Mouse (Mus musculus): ENCODE results near the gene Slc35f6. TPM values are rescaled to one million over a fixed set of nuclear protein-coding genes. Genes with fewer than 3 reads are reported as not detected.
"Not testable (repeated sequence)": the region's sequence is repeated elsewhere in the genome, so short reads cannot be mapped to it uniquely, and the experiment has no call there.

The Slc35f6 gene
- total RNA-seq, 2 experiments from 2014 or later = 13.4 to 16.7 TPM

DNA sequence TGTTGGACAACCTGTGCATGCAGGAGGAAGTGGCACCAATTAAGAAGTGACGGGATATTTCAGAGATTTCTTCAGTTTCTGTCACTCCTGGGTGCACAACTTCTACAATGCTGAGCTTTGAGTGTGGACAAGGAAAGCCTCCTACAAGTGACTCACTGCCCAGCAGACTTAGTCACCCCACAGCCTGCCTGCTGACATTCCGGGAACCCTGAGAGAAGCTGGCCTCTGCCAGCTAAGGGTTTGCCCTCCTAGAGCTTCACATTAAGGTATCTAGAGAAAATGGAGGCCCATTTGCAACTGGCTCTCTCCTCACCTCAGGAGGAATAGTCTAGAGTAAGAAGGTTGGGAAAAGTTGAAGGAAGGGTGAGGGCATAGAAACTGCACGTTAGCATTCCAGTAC lies 3.8 kb downstream of the Slc35f6 start:
- ATAC-seq (replicated peaks; ENCODE audit: low FRiP score, poor library complexity, severe bottlenecking) = no peak

DNA sequence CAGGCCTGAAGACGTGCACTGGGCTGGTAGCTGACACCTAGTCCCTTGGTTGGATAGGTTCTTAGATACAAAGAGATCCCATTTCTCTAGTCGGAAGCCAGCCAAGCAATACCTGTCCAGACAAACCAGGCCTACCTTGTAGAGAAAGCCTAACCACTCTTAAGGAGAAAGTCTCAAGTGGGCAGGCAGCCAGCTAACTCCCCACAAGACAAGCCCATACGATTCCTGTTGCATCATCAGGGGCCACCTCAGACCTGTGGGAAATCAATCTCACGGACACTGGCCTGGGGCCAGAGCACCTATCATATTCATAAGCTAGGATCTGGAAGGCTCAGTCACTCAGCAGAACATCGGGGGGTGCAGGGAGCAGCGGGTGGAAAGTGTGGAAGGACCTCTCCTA lies 5.5 kb downstream of the Slc35f6 start:
- no peak for ATAC-seq (replicated peaks; ENCODE audit: low FRiP score, poor library complexity, severe bottlenecking)

- no peak for ATAC-seq (replicated peaks; ENCODE audit: low FRiP score, poor library complexity, severe bottlenecking)
Observed at GRCm38 (mm10) chr5:30655042-30655441, 7.3 kb downstream of the Slc35f6 start.

DNA sequence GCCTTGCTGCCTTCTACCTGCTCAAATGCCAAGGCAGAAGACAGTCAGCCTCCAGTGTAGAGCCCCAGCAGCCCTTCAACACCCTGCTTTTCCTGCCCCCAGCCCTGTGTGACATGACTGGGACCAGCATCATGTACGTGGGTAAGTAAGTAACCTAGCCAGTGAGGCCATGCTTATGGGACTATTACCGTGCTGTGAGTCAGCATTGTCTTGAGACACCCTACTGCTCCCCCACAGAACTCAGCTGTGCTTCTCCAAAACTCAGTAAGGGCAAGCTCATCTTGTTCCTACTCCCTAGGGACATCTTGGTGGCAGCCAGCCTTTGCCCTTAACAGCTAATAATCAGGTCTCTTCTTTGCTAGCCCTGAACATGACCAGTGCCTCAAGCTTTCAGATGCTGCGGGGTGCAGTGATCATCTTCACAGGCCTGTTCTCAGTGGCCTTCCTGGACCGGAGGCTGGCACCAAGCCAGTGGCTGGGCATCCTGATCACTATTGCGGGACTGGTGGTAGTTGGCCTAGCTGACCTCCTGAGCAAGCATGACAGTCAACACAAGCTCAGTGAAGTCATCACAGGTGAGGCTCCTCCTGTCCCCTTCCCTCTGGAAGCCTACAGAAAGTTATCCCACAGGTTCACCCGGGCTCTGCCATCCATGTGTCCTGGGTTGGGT lies 7.9 kb downstream of the Slc35f6 start:
- ATAC-seq (replicated peaks; ENCODE audit: low FRiP score, poor library complexity, severe bottlenecking) = no peak

GRCm38 (mm10) chr5:30659042-30659441 lies 11.3 kb downstream of the Slc35f6 start:
- no peak for ATAC-seq (replicated peaks; ENCODE audit: low FRiP score, poor library complexity, severe bottlenecking)

DNA sequence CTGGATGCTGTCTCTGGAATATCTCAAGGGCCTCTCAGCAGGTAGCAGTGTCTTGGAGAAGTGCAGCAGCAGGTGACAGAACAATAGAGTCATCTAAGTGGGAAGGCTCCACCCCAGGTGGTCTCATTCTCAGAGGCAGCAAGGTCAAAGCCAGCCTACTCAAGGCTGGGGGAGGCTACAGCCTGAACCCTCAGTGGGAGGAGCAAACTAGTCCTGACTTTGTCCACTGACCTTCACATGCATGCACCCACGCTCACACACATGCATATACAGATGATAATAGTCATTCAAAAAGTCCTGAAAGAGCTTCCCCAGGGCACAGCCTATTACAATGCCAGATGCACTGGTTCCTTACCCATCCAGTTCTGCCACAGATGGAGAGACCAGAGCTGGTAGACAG lies 12.5 kb downstream of the Slc35f6 start:
- ATAC-seq (replicated peaks; ENCODE audit: low FRiP score, poor library complexity, severe bottlenecking) = no peak

- no peak for ATAC-seq (replicated peaks; ENCODE audit: low FRiP score, poor library complexity, severe bottlenecking)
Observed at GRCm38 (mm10) chr5:30660813-30661212, 13.1 kb downstream of the Slc35f6 start.

DNA sequence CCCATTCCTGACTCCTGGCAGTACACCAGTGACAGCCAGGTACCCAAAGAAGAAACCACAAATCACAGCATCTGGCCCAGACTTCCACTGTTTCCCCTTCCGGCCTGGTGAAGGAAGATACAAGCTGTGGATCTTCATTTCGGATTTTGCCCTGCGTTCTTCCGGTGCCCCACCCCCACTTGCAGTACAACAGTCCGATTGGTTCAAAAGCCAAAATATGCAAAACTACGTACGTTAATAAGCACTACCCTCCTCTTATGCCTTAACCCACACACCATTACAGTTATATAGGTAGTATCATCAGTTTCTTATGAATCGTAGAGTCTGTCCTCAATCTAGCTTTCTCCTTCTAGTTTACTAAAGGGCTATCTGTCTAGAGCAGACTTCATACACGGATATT lies 17.6 kb downstream of the Slc35f6 start:
- ATAC-seq (replicated peaks; ENCODE audit: low FRiP score, poor library complexity, severe bottlenecking) = no peak

DNA sequence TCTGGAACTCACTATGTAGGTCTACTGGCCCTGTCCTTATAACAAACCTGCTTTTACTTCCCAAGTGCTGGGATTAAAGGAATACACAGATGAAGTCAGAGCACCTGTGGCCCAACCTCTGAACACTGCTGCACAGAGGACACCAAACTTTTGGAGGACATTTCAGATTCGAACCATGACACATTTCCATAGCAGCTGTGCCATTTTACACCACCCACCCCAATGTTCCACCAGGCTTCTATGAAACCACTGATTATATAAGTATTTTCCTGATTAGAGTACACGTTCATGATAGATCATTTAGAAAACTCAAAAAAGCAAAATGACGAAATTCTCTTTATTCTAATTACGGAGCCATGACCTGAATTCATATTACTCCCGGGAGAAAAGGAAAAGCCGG lies 18.2 kb downstream of the Slc35f6 start:
- 0 out of 2 replicates have a peak, but pooled peaks have one; percentile 17 for ATAC-seq (replicated peaks; ENCODE audit: low FRiP score, poor library complexity, severe bottlenecking)

DNA sequence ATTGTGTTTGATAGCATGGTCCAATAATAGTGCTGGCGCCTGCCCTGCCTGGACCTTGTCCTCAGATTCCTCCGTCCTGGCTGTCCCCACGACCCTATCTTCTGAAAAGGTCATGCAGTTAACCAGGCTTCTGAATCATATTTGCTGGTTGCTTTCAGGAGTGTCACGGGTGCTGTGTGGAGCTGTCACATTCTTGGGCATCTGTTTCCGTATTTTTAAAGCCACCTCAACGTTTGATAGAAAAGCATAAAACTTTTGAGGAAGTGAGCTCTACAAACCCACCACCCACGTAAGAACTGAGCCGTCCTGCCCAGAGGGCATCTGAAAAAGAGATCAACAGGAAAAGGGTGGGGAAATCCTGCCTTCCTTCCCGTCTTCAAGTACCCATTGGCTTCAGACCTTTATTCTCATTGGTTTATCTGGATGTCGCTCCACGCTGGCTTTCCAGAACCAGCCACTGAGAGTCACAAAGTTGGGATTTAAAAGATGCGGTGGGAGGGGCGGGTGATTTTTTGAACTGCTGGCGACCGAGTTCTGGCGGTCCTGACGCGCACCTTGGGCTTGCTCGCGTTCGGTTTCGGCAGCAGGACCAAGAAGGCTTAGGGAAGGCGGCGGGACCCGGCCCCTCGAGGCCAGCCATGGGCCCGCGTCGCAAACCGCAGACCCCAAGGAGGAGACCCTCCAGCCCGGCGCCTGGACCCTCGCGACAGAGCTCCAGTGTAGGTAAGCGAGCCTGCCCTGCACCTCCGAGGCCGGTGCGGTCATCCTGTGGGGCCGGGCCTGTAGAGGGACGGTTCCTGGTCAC lies 18.9 kb downstream of the Slc35f6 start, which contains the start of gene Cenpa:
Cenpa (plus strand) TSS at position 387 of the 805 bp plus-strand sequence.
- ATAC-seq (replicated peaks; ENCODE audit: low FRiP score, poor library complexity, severe bottlenecking) = peak; percentile 92

GRCm38 (mm10) chr5:30667215-30667614 lies 19.5 kb downstream of the Slc35f6 start:
- no peak for ATAC-seq (replicated peaks; ENCODE audit: low FRiP score, poor library complexity, severe bottlenecking)

DNA sequence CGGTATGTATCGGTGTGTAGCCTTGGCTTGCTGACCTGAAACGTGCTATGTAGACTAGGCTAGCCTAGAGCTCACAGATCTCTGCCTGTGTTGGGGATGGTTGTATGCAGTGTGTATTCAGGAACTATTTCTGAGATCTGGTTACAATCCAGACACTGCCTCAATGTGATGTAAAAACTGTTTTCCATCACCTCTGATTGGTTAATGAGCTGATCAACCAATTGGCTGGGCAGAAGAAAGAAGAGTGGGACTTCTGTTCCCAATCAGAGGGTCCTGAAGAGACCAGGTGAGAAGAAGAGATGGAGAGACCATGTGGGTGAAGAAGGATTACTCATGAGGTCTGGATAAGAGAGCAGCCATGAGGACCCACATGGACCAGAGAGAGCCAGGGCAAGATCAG lies 20.0 kb downstream of the Slc35f6 start:
- ATAC-seq (replicated peaks; ENCODE audit: low FRiP score, poor library complexity, severe bottlenecking) = peak; percentile 20; the same call in 1 of the 2 replicates

DNA sequence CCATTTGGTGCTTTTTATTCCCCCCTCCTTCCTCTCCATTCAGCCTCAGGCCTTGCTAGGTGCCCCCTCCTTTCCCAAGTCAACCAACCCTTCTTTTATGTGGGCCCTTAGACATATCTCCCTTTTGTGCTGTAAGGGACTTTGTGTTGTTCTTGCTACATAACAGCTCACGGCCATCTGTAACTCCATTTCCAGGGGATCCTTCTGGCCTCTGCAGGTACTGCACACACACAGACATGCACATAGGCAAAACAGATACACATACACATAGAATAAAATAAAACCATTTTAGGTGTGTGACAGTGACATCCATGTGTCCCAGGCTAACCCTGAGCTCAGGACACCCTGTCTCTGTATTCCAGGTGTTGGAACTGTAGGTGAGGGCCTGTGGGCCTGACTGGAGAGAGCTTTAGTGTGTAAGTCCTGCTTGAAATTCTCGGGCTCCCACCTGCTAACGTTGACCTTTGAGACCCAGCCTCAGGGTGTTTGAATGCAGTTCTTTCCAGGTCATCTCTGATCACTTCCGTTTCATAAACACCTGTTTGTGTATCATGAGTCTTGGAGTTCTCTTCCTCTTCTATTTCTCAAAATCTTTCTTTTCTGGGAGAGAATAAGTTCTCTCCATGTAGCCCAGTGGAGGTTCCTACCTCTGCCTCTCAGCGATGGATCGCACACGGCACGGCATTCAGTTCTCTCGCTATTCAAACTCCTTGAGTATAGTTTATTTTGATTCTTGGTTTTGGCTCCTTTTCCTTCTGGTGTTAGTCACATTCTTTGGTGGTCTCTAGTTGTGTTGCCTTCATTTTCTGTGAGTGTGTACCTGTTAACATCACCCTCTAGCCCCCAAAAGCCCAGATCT lies 21.1 kb downstream of the Slc35f6 start:
- no peak for ATAC-seq (replicated peaks; ENCODE audit: low FRiP score, poor library complexity, severe bottlenecking)

DNA sequence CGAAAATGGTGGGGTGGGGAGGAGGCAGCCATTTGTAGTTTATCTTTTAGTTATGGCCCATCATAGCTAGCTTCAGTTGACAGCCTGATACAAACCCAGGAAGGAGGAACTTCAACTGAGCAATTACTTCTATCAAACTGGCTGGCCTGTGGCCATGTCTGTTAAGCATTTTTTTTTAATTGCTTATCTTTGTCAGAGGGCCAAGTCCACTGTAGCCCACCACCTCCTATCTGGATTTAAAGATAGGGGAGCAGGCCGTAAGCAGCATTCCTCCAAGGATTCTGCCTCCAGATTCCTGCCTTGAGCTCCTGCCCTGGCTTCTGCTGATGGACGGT lies 21.7 kb downstream of the Slc35f6 start:
- ATAC-seq (replicated peaks; ENCODE audit: low FRiP score, poor library complexity, severe bottlenecking) = no peak

DNA sequence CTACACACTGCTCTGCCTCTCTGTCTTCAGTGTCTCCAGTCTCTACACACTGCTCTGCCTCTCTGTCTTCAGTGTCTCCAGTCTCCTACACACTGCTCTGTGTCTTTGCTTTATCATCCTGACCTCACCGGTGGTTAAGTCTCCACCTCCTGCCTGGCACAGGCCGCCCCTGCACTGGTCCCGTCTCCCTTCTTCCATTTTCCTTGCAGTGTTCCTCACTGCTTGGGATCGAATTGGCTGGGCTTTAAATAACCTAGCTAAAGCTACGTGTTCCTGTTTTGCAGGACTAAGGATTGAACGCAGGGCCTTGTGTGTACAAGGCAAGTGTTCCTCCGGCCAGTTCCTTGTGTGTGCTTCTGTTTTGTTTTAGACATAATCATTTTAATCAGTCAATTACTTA lies 22.4 kb downstream of the Slc35f6 start:
- no peak for ATAC-seq (replicated peaks; ENCODE audit: low FRiP score, poor library complexity, severe bottlenecking)

DNA sequence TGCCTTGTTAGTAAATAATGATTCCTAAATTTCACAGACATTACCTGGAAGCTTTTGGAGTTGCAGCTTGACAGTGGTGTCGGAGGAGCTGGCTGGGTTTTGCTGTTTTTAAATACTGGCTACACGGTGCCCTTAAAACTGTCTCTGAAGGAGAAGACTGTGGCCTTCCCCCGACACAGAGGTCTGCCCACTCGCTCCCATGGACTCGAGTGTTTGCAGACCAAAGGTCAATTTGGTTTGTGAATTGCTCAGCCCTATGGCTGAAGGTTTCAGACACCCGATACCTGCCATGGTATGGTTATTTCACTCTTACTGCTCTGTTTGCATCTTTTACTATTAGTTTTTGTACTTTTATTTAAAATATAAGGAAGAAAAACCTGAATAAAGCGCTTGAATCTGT lies 26.3 kb downstream of the Slc35f6 start:
- ATAC-seq (replicated peaks; ENCODE audit: low FRiP score, poor library complexity, severe bottlenecking) = no peak

DNA sequence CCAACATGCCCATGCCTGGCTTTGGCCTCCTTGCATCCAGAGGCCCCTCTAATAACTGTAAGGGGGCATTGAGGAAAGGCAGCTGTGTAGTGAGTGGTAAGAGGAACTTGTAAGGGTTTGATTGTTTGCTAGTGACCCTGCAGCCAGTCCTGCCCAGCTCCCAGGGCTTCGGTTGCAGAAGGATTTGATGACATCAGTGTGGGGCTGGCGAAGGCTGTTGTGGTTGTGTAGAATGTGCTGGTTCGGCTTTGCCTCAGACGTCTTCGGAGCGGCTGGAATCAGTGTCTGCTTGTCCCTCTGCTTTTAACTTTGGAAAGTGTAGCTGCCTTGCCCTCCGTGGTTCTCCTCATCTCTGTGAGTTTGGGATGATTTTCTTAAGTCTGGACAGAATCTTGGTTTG lies 29.1 kb downstream of the Slc35f6 start:
- no peak for ATAC-seq (replicated peaks; ENCODE audit: low FRiP score, poor library complexity, severe bottlenecking)

DNA sequence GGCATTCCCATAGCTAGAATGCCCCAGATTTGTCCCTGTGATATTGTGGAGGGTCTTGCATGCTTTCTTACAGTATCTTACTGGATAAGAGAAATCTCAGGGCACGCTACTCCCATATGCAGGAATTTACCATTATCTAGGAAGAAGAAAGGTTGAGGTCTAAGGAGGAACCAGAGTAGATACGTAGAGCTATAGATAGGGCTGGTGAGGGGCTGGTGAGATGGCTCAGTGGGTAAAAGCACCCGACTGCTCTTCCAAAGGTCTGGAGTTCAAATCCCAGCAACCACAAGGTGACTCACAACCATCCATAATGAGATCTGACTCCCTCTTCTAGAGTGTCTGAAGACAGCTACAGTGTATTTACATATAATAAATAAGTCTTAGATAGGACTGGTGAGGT lies 30.3 kb downstream of the Slc35f6 start:
- ATAC-seq (replicated peaks; ENCODE audit: low FRiP score, poor library complexity, severe bottlenecking) = not testable (repeated sequence)

GRCm38 (mm10) chr5:30678722-30679296 lies 31.1 kb downstream of the Slc35f6 start:
- no peak for ATAC-seq (replicated peaks; ENCODE audit: low FRiP score, poor library complexity, severe bottlenecking)

- no peak for ATAC-seq (replicated peaks; ENCODE audit: low FRiP score, poor library complexity, severe bottlenecking)
Observed at GRCm38 (mm10) chr5:30679593-30679992, 31.9 kb downstream of the Slc35f6 start.

Measured in erythroid progenitor cell, adult 5-6 weeks (primary cell).